Mouse (Mus musculus): ENCODE measurements around the gene Treml1. TPM values are rescaled to one million over a fixed set of nuclear protein-coding genes. Genes with fewer than 3 reads are reported as not detected.

The Treml1 gene
- polyA plus RNA-seq, 1 experiment from 2014 or later: 0.53 TPM

DNA sequence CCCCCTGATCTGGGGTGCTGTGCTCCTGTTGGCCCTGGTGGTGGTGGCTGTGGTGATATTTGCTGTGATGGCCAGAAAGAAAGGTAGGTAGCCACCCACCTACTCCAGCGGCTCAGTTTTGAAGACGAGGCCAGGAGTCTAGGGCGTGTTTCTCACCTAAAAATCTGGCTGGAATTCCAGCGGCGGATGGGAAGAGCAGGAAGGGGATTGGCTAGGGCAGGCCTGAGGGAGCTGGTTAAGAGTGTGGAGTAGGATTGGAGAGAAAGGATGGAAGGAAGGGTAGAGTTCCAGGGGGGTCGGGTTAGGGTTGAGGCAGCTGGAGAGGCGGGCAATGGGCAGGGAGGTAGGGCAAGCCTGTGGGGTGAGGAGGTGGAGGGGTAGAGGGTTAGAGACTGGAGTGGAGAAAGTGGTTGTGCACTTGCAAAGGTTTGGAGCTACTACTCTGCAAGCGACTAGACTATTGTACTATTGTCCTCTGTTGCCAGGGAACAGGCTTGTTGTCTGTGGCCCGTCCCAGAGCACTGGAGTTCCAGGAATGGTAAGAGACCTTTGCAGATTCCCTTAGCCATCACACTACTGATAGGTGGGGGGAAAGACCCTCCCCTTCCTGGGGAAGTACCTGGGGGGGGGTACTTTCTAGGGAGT lies 5.9 kb downstream of the Treml1 start:
- H3K9ac ChIP-seq (ENCODE audit: low read length): no peak overlapping the region
- H3K4me3 ChIP-seq (replicated peaks; ENCODE audit: low read length): no peak overlapping the region
- H3K4me1 ChIP-seq (ENCODE audit: control insufficient read depth, insufficient read depth, low read length): 0 out of 2 replicates have a peak, but pooled peaks cover 3% of the 10 kb centered on the region
- no peaks in the 10 kb centered on the region for H3K27me3 ChIP-seq (ENCODE audit: control insufficient read depth, insufficient read depth, low read length)
- no peaks in the 10 kb centered on the region for H3K9me3 ChIP-seq (replicated peaks; ENCODE audit: control insufficient read depth, low read length)
- no peaks in the 10 kb centered on the region for H3K36me3 ChIP-seq (ENCODE audit: control insufficient read depth, insufficient read depth, low read length)
- H3K27ac ChIP-seq (ENCODE audit: low read length): no peak overlapping the region
- 77% methylated on average over 9 of the region's 9 CpGs for WGBS
- ATAC-seq (ENCODE audit: insufficient read depth, low FRiP score): no peak
- H3K4me2 ChIP-seq (ENCODE audit: low read depth, low read length): no peak overlapping the region

DNA sequence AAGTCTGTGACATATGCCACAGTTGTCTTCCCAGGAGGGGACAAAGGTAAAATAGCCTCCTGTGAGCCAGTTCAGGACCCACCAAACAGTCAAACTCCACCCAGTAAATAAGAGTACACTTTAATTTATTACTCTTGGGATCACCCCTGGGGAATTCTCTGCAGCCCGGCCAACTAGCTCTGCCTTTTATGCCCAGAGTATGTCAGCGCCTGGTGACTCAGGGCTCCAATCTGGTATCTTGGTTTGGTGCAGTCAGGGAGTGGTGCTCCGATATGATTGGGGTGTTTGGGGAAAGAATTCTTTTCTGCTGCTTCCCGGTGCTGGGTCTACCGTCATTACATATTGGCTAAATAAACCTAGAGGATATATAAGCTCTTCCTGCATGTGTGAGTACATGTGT lies 7.1 kb downstream of the Treml1 start:
- no peak for ATAC-seq (ENCODE audit: insufficient read depth, low FRiP score)
- WGBS: 74% methylated on average over 5 of the region's 5 CpGs
- no peaks in the 10 kb centered on the region for H3K36me3 ChIP-seq (ENCODE audit: control insufficient read depth, insufficient read depth, low read length)

GRCm38 (mm10) chr17:48371621-48372020 lies 11.9 kb downstream of the Treml1 start:
- ATAC-seq (ENCODE audit: insufficient read depth, low FRiP score): no peak
- no peaks in the 10 kb centered on the region for H3K27me3 ChIP-seq (ENCODE audit: control insufficient read depth, insufficient read depth, low read length)
- no peaks in the 10 kb centered on the region for H3K4me1 ChIP-seq (ENCODE audit: control insufficient read depth, insufficient read depth, low read length)
- no peaks in the 10 kb centered on the region for H3K36me3 ChIP-seq (ENCODE audit: control insufficient read depth, insufficient read depth, low read length)
- H3K27ac ChIP-seq (ENCODE audit: low read length): no peak overlapping the region
- no peak overlapping the region for H3K4me3 ChIP-seq (replicated peaks; ENCODE audit: low read length)
- H3K9me3 ChIP-seq (replicated peaks; ENCODE audit: control insufficient read depth, low read length): no peaks in the 10 kb centered on the region
- no peak overlapping the region for H3K9ac ChIP-seq (ENCODE audit: low read length)
- no peak overlapping the region for H3K4me2 ChIP-seq (ENCODE audit: low read depth, low read length)

More for the DNA sequence above, 7.1 kb downstream of the Treml1 start:
- Histone ChIP-seq H3K27ac (ENCODE audit: low read length) (no peak overlapping the region), H3K4me1 (ENCODE audit: control insufficient read depth, insufficient read depth, low read length) (0 out of 2 replicates have a peak, but pooled peaks cover 3% of the 10 kb centered on the region), H3K9me3 (replicated peaks; ENCODE audit: control insufficient read depth, low read length) (no peaks in the 10 kb centered on the region), H3K9ac (ENCODE audit: low read length) (no peak overlapping the region), H3K4me3 (replicated peaks; ENCODE audit: low read length) (no peak overlapping the region), H3K4me2 (ENCODE audit: low read depth, low read length) (no peak overlapping the region), H3K27me3 (ENCODE audit: control insufficient read depth, insufficient read depth, low read length) (no peaks in the 10 kb centered on the region)

GRCm38 (mm10) chr17:48372987-48373386 lies 13.3 kb downstream of the Treml1 start:
- H3K9ac ChIP-seq (ENCODE audit: low read length): no peak overlapping the region
- 72% methylated on average over 8 of the region's 8 CpGs for WGBS

GRCm38 (mm10) chr17:48376102-48376501 lies 16.4 kb downstream of the Treml1 start:
- H3K9ac ChIP-seq (ENCODE audit: low read length): no peak overlapping the region

More at GRCm38 (mm10) chr17:48372987-48373386, 13.3 kb downstream of the Treml1 start:
- Histone ChIP-seq H3K27ac (ENCODE audit: low read length) (no peak overlapping the region), H3K4me2 (ENCODE audit: low read depth, low read length) (no peak overlapping the region), H3K4me3 (replicated peaks; ENCODE audit: low read length) (no peak overlapping the region), H3K9me3 (replicated peaks; ENCODE audit: control insufficient read depth, low read length) (no peaks in the 10 kb centered on the region), H3K36me3 (ENCODE audit: control insufficient read depth, insufficient read depth, low read length) (no peaks in the 10 kb centered on the region), H3K27me3 (ENCODE audit: control insufficient read depth, insufficient read depth, low read length) (no peaks in the 10 kb centered on the region), H3K4me1 (ENCODE audit: control insufficient read depth, insufficient read depth, low read length) (no peaks in the 10 kb centered on the region)
- no peak for ATAC-seq (ENCODE audit: insufficient read depth, low FRiP score)

GRCm38 (mm10) chr17:48379050-48379449 lies 19.3 kb downstream of the Treml1 start:
- Histone ChIP-seq H3K9me3 (replicated peaks; ENCODE audit: control insufficient read depth, low read length) (no peaks in the 10 kb centered on the region), H3K4me3 (replicated peaks; ENCODE audit: low read length) (no peak overlapping the region), H3K27me3 (ENCODE audit: control insufficient read depth, insufficient read depth, low read length) (no peaks in the 10 kb centered on the region), H3K36me3 (ENCODE audit: control insufficient read depth, insufficient read depth, low read length) (no peaks in the 10 kb centered on the region), H3K4me2 (ENCODE audit: low read depth, low read length) (no peak overlapping the region), H3K27ac (ENCODE audit: low read length) (no peak overlapping the region), H3K9ac (ENCODE audit: low read length) (no peak overlapping the region), H3K4me1 (ENCODE audit: control insufficient read depth, insufficient read depth, low read length) (no peaks in the 10 kb centered on the region)
- no peak for ATAC-seq (ENCODE audit: insufficient read depth, low FRiP score)

More at GRCm38 (mm10) chr17:48376102-48376501, 16.4 kb downstream of the Treml1 start:
- no peak overlapping the region for H3K4me2 ChIP-seq (ENCODE audit: low read depth, low read length)
- no peak overlapping the region for H3K4me3 ChIP-seq (replicated peaks; ENCODE audit: low read length)
- no peak for ATAC-seq (ENCODE audit: insufficient read depth, low FRiP score)
- H3K27ac ChIP-seq (ENCODE audit: low read length): no peak overlapping the region
- no peaks in the 10 kb centered on the region for H3K36me3 ChIP-seq (ENCODE audit: control insufficient read depth, insufficient read depth, low read length)
- no peaks in the 10 kb centered on the region for H3K27me3 ChIP-seq (ENCODE audit: control insufficient read depth, insufficient read depth, low read length)
- no peaks in the 10 kb centered on the region for H3K9me3 ChIP-seq (replicated peaks; ENCODE audit: control insufficient read depth, low read length)
- WGBS: 88% methylated on average over 1 of the region's 1 CpGs
- no peaks in the 10 kb centered on the region for H3K4me1 ChIP-seq (ENCODE audit: control insufficient read depth, insufficient read depth, low read length)

- Histone ChIP-seq H3K4me1 (ENCODE audit: control insufficient read depth, insufficient read depth, low read length) (no peaks in the 10 kb centered on the region), H3K9ac (ENCODE audit: low read length) (no peak overlapping the region), H3K9me3 (replicated peaks; ENCODE audit: control insufficient read depth, low read length) (no peaks in the 10 kb centered on the region), H3K4me2 (ENCODE audit: low read depth, low read length) (no peak overlapping the region), H3K36me3 (ENCODE audit: control insufficient read depth, insufficient read depth, low read length) (peaks cover 20% of the 10 kb centered on the region), H3K4me3 (replicated peaks; ENCODE audit: low read length) (no peak overlapping the region), H3K27ac (ENCODE audit: low read length) (no peak overlapping the region), H3K27me3 (ENCODE audit: control insufficient read depth, insufficient read depth, low read length) (no peaks in the 10 kb centered on the region)
- ATAC-seq (ENCODE audit: insufficient read depth, low FRiP score): no peak
- WGBS: 60% methylated on average over 2 of the region's 2 CpGs
Measured at GRCm38 (mm10) chr17:48385786-48386461, 26.2 kb downstream of the Treml1 start.

- WGBS: 85% methylated on average over 2 of the region's 2 CpGs
- H3K9ac ChIP-seq (ENCODE audit: low read length): no peak overlapping the region
- no peaks in the 10 kb centered on the region for H3K27me3 ChIP-seq (ENCODE audit: control insufficient read depth, insufficient read depth, low read length)
- no peaks in the 10 kb centered on the region for H3K4me1 ChIP-seq (ENCODE audit: control insufficient read depth, insufficient read depth, low read length)
- H3K36me3 ChIP-seq (ENCODE audit: control insufficient read depth, insufficient read depth, low read length): peaks cover 43% of the 10 kb centered on the region
- no peak overlapping the region for H3K4me2 ChIP-seq (ENCODE audit: low read depth, low read length)
- H3K4me3 ChIP-seq (replicated peaks; ENCODE audit: low read length): no peak overlapping the region
- no peak for ATAC-seq (ENCODE audit: insufficient read depth, low FRiP score)
- H3K9me3 ChIP-seq (replicated peaks; ENCODE audit: control insufficient read depth, low read length): no peaks in the 10 kb centered on the region
- H3K27ac ChIP-seq (ENCODE audit: low read length): no peak overlapping the region
Measured at GRCm38 (mm10) chr17:48388666-48389065, 28.9 kb downstream of the Treml1 start.

DNA sequence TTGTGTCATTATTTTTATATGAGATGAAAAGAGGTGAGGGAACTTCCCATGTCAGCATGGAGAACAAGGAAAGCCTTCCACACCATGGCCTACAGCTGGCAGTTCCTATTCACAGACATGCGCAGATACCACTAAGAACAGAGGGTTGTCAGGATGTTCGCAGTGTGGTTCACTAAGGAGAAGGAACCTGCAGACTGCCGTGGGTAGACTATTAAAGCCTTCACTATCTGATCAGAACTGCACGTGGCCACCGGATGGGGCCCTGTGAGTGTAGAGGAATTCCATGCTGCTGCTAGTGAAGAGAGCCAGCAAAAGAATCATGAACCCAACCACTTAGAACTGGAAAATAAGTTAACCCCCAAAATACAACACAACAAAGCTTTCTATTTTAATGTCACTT lies 29.7 kb downstream of the Treml1 start:
- Histone ChIP-seq H3K4me3 (replicated peaks; ENCODE audit: low read length) (no peak overlapping the region), H3K36me3 (ENCODE audit: control insufficient read depth, insufficient read depth, low read length) (peaks cover 43% of the 10 kb centered on the region), H3K9ac (ENCODE audit: low read length) (no peak overlapping the region), H3K4me1 (ENCODE audit: control insufficient read depth, insufficient read depth, low read length) (no peaks in the 10 kb centered on the region), H3K27me3 (ENCODE audit: control insufficient read depth, insufficient read depth, low read length) (no peaks in the 10 kb centered on the region), H3K9me3 (replicated peaks; ENCODE audit: control insufficient read depth, low read length) (no peaks in the 10 kb centered on the region), H3K27ac (ENCODE audit: low read length) (no peak overlapping the region), H3K4me2 (ENCODE audit: low read depth, low read length) (no peak overlapping the region)
- ATAC-seq (ENCODE audit: insufficient read depth, low FRiP score): no peak
- 87% methylated on average over 5 of the region's 5 CpGs for WGBS

All from stomach, embryonic 16.5 days (tissue).